Mouse (Mus musculus): ENCODE results near the gene Ugt2a3.
"Not testable (repeated sequence)": the region's sequence is repeated elsewhere in the genome, so short reads cannot be mapped to it uniquely, and the experiment has no call there.

Ugt2a3 gene

DNA sequence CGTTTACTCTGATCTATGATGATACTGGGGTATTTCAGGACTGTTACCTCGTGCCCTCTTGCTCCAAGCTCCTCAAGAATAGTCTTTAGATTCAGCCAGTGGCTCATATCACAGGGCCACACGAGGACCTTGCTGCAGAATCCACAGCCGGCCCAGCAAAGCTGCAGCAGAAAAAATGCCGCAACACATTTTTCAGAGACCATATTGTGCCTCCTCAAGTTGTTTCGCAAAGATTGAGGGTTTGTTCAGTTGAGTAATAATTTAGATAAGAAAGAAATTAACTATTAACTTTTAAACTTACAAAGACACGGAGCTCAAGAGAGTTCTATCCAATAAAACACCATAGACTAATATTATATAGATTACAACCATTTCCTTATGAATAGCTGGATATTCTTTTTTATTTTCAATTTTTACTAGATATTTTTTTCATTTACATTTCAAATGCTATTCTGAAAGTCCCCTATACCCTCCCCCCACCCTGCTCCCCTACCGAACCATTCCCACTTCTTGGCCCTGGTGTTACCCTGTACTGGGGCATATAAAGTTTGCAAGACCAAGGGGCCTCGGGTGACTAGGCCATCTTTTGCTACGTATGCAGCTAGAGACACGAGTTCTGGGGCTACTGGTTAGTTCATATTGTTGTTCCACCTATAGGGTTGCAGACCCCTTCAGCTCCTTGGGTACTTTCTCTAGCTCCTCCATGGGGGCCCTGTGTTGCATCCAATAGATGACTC, at the start of gene Ugt2a3:
Ugt2a3 (minus strand) TSS at position 235 of the 737 bp plus-strand sequence.
- DNase-seq (ENCODE audit: extremely low spot score, low spot score), result no peak

DNA sequence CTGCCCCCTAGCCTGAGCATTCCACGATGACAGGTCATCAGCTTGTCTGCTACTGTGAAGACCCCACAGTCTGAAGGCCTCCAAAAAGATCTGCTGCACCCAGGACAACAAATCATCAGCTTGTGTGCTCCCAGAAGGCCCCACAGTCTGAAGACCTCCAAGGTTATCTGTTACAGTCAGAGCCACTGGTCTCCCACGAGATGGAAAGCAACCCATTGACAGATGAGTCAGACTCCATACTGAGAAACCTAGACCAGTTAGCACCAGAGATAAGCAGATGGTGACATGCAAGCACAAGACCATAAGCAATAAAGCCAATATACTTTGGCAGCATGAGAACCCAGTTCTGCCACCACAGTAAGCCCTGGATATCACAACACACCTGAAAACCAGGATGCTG, 43.2 kb upstream of the Ugt2a3 start:
- no peak for DNase-seq (ENCODE audit: extremely low spot score, low spot score)

DNA sequence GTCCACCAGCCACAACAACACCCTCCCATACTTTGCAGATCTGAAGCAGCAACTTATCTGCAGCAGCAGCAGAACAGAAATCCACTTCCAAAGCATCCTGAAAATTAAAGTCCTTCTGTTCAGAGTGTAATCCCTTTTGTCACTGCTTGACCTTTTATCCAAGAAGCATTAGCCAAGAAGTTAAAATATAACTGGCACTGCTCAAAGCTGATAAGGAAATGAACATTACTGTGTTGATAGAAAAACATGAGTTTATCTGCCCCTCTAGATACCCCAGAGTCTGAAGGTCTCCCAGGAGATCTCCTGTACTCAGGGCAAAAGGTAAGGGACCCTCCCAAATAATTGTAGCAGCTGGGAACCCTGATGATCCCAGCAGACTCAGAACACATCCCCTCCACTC, 42.8 kb upstream of the Ugt2a3 start:
- DNase-seq (ENCODE audit: extremely low spot score, low spot score), result no peak

DNA sequence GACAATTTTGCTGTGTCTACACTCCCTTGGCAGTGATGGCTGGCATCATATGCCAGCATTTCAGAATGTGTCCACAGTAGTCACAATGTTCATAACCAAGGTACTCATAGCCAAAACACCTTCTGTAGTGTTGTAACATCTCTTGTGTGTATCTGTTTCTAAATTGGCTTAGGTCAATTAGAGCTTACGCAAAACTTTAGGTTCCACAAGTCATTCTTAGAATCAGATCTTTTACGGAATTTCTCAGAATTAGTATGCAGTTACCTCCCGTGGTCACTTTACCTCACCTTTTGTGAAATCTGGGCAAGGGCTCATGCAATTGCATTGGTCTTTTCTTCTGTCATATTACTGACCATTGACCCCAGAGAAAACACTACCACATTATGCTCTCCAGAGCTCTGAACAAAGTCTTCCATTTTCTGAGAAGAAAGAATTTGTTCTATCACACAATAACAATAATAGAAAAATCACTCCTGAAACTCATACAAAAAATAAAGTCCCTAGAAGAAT, 38.9 kb upstream of the Ugt2a3 start:
- DNase-seq (ENCODE audit: extremely low spot score, low spot score), result no peak

DNA sequence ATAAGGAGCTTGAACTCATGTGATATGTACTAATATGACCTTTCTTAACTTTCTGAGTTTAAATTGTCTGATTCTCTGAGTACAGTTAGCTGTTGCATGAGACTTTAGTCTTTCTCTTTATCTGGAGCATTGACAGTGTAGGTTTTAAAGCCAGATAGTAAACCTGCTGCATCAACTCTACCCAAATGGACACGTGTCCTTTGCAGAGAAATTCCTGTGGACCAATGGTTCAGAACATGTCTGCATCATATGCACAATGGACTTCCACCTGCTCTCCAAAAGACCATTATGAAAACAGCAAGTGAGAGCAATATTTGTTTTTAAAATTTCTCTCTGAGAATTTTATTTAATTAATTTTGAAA, 36.5 kb upstream of the Ugt2a3 start:
- no peak for DNase-seq (ENCODE audit: extremely low spot score, low spot score)

DNA sequence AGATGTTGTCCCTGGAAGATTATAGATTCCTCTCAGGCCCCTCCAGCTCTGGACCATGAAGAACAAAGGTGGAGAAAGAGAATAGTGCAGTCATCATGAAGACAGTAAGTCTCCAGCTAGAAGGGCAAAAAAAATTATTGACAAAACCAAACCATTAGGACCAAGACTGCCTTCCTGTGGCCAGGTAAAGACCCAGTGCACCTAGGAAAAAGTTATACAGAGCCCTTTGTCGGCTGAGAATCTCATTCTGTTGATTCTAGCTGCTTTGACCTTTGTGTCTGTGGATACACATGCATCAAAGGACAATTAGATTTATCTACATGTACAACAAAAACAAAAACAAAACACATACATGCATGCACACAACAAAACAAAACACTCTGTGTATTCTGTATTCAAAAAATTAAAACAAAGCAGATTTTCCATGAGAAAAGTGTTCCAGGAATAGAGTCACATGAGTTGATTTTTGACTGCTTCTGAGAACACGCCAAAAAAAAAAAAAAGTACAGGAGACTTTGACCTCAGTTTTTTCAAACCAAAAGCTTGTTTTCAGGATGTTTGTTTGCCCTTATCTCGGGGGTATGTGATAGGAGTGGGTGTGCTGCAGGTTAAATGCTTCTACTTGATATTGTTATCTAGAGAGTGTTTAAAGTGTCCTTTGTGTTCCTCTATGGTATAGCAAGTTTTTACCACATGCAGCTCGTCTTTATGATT, 36.0 kb upstream of the Ugt2a3 start:
- DNase-seq (ENCODE audit: extremely low spot score, low spot score), result not testable (repeated sequence)

DNA sequence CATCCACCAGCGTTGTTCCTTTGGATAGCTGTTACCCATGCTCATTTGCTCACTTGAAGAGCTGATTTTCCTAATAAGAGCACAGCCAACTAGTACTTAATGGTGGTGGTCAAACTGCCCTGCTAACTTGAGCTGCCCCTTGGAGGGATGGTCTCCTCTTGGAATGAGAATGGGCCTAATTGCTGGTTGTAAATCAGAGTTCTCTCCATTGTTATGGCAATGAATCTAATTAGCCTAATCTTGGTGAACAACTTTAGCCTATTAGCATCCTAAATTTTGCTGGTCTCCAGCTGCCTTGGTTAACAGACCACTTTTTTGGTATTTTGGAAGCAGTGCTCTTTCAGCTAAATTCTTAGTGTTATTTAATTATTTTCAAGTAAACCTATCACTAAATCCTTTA, 13.4 kb upstream of the Ugt2a3 start:
- no peak for DNase-seq (ENCODE audit: extremely low spot score, low spot score)

DNA sequence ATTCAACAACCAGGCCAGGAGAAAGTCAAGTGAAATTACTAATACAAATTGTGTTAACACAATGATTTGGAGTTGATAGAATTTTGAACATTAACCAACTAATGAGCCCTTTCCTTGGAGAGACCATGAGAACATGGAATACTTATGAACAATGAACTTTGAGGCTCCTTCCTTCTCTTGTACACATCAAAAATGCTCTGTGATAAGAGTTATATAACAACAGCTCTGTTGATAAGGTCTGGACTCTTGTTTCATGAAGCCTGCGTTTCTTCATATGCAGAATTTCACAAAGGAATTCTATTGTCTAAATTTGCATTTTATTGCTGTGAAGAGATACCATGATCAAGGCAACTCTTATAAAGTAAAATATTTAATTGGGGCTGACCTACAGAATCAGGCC, 12.2 kb upstream of the Ugt2a3 start:
- not testable (repeated sequence) for DNase-seq (ENCODE audit: extremely low spot score, low spot score)

DNA sequence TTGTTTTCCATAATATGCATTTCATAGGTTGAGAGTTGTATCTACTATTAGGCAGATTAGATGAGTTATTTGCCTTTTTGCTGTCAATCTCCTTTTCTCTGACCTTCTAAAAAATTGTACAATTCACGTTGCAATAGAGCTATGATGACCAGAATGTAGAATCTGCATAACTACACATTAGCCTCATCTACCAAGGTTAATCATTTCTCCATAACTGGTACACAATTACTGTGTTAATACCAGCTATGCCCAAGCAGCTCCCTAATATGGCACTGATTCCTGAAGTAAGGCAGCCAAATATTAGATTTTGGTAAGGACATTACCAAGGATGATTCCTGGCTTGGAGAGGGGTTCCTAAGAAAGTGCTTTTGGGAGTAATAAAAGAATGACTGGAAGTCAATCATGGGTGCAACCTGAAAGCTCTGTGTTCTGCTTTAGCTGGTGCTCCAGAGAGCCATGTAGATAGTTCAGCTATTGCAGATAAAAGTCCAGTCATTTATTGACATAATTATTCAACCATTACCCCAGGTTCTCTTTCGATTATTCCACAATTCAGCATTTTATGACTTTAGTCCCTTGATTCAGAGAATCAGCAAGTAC, 10.6 kb upstream of the Ugt2a3 start:
- not testable (repeated sequence) for DNase-seq (ENCODE audit: extremely low spot score, low spot score)

DNA sequence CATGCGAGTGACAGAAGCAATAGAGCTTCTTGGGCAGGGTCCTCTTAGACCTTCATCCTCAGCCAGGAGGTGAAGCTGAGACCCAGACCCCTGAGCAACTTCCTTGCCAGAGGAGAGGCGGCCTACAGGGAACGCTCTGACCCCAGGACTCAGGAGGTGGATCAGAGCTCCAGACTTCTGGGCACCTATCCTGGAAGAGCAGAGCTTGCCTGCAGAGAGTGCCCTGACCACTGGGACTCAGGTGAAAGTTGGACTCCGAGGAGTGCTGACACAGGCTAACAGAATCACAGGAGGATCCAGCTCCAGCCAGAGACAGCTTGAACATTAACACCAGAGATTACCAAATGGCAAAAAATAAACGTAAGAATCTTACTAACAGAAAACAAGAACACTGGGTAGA, 3.5 kb upstream of the Ugt2a3 start:
- no peak for DNase-seq (ENCODE audit: extremely low spot score, low spot score)

DNA sequence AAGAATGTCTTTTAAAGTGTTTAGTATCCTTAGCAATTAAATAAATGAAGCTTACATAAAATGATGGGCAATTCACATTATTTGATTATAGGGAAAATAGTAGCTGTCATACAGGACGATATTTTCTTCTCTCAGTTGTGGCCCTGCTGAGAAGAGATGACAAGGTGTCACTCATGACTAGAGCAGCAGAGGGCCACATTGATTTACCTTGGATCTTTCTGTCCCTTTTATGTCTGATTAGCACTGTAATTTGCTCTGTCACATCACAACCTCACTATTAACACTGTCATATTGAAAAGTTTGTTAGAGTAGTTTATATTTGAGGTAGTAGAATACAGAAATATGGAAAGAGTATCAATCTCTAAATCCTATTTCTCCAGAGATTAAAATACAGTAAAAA, 1.8 kb downstream of the Ugt2a3 start:
- DNase-seq (ENCODE audit: extremely low spot score, low spot score), result no peak

DNA sequence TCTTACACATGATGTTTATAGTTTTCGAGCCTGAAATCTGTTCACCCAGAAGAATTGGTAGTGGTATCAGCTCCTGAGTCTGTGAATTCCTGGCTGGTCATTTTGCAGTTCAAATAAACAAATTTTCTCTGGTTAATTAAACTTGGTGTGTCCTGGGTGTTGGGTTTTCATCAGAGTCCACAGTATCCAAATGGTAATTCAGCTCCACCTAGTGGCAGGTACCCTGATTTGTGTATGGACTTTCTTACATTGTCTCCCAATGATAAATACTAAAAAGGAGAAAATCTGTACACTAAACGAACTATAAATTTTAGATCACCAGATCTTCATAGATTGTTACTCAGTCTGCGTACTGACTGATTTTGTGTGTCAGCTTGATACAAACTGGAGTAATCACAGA, 3.4 kb downstream of the Ugt2a3 start:
- no peak for DNase-seq (ENCODE audit: extremely low spot score, low spot score)

DNA sequence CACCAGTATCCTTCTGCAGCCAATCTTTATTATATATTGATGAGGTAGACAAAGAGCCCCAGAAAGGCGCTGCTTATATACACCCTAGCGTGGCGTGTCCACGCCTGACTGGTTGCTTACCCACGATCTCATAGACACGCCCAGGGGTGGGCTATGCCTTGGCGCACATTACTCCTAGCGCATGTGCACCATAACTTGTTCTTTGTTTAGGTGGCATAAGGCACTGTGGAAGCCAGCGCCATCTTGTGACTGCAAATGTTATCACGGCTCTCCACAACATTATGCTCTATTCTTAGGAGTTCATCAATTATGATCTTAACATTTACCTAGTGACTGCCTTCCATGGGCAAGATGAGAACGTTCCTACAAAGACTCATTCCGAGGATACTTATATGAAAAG, 25.6 kb downstream of the Ugt2a3 start:
- DNase-seq (ENCODE audit: extremely low spot score, low spot score), result no peak

DNA sequence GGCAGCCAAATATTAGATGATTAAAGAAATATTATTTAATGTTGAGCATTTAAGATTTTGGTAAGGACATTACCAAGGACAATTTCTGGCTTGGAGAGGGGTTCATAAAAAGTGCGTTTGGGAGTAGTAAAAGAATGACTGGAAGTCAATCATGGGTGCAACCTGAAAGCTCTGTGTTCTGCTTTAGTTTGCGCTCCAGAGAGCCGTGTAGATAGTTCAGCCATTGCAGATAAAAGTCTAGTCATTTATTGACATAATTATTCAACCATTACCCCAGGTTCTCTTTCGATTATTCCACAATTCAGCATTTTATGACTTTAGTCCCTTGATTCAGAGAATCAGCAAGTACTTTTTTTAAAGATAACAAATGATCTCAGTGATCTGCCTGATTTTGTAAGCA, 50.8 kb downstream of the Ugt2a3 start:
- DNase-seq (ENCODE audit: extremely low spot score, low spot score), result not testable (repeated sequence)

DNA sequence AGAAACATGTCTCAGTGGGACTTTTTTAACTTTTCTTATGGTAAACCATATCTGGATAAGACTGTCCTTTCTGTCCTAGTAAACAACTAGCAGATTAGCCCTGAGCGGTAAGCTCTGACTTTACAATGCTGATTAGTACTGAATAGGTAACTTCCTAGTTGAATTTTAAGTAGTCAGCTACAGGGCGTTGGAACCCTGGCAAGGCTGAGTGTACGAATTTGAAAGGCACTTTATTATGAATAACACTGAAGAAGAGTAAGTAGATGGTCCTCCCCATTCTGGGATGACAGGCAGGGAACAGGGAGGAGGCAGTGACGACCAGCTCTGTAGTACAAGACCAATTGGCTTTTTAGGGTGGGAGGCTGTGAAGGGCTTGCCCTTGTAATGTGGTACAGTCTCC, 61.0 kb downstream of the Ugt2a3 start:
- DNase-seq (ENCODE audit: extremely low spot score, low spot score), result not testable (repeated sequence)

DNA sequence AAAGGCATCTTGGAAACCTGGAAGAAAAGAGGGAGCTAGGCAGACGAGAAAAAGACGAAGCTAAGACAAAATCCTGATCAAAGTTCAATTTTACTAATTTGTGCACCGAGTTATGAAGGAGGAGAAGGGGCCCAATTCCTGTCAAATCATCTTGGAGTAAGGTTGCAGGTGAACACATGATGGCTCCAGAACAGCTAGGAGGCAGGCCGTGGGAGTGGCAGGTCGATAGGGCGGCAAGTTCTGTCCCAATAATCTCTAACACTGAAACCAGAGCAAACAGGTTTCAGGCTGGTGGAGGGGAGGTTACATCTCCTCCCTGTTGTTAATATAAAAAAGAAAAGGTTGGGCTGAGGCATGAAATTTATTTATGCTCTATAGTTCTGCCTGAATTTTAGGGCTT, 61.4 kb downstream of the Ugt2a3 start:
- DNase-seq (ENCODE audit: extremely low spot score, low spot score), result no peak
